Mouse (Mus musculus) liver, adult 10 weeks (tissue): ENCODE measurements around the gene Shank1. TPM values are rescaled to one million over a fixed set of nuclear protein-coding genes. Genes with fewer than 3 reads are reported as not detected.

ENCODE experiments used
- polyA plus RNA-seq: library from polyadenylated mRNA; stranded (reverse); fragments of 350-450 nt; fragmentation: Illumina TruSeq; extraction: RNeasy Lipid Tissue Mini Kit (QIAGEN cat#74804); gene quantifications from one replicate; pipeline ENCODE4 v1.2.3, GENCODE M21; 2014; ENCODE audit warnings: low read depth, low replicate concordance

Gene Shank1
- not detected for polyA plus RNA-seq

DNA sequence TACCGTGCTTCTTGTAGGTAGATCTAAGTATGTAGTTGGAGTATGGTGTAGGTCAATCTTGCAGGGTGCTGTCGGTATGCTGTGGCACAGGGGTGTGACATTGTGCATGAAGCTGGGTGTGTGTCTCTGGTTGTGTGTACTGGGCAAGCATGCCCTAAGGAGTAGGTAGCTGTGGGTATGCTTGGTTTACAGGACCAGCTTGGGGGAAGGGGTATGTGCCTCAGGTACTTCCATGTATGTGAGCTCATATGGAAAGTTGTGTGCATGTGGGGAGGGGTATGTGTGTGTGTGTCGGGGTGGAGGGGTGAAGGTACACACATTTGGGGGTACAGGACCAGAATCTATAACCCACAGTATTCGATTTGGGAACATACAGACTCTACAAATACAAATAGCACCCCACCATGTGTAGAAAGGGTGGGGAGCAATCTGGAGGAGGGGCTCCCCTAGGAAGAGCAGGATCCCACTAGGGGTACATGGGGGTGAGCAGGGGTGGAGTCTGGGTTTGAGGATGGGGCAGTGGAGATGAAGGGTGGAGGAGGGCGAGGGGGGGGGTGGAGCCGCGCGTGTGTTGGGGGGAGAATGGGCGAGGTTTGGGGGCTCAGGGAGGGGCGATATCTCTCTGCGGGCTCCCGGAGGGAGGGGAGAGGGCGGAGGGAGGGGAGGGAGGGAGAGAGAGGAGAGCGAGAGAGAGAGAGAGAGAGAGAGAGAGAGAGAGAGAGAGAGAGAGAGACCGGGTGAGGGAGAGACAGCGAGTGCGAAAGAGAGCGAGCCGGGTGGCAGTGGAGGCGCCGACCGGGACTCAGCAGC is at the start of gene Shank1:
Gene Shank1, plus strand, starts transcription at position 779 of the 810 bp plus-strand sequence.

DNA sequence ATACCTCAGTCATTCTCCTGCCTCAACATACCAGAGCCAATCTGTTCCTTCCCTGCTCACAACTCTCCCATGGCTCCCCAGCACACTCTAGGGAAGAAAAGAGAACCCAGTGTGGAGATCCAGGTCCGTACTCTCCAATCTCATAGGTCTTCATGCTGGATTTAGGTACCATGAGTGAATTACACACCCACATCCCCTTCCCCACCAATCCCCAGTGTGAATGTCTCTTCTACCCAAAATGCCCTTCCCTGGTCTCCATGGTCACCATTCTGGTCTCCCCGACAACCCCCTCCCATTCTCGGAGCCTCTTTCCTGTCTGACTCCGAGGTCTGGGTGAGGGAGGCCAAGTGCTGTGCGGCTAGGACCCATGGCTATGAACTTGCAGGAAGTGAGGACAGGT is 48.9 kb upstream of the Shank1 start, which contains the start of gene Gm15517:
Gene Gm15517, plus strand, starts transcription at position 301 of the 400 bp plus-strand sequence.

DNA sequence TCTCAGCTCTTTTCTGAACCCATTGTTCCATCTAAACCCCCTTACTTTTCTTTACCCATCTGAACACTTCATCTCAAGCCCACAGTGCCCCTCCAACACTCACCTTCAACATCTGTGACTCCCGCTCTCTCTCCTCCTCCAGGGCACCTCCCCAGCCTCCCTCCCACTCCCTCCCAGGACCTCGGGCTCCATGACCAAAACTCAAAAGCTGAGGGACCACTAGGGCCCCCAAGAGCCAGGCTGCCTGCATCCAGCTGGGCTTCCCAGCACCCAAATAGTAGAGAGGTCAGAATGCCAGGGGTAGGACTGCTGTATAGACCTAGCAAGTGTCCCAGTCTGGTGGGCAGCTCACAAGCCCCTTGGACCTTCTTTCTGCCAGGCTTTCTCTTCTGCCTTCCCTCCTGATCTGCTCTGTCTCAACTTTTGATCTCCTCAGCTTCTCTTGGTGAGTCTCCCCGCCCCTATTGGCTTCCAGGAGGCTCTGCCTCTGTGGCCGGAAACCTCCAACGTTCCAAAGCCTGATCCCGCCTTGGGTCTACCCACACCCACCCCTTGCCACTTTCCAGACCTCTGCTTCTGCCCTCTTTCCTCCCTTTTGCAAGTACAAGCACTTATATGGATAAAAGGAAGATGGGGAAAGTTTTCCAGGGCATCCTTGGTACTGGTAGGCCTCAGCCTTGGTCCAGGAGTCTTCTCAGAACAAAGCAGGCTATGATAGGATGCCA is 3.4 kb upstream of the Shank1 start, which contains the start of gene Clec11a:
Gene Clec11a, minus strand, starts transcription at position 387 of the 725 bp plus-strand sequence.

GRCm38 (mm10) chr7:44383980-44384715 is 74.1 kb downstream of the Shank1 start, which contains the start of gene Syt3:
Gene Syt3, plus strand, starts transcription at chr7:44384102.

GRCm38 (mm10) chr7:44385720-44386119 is 75.7 kb downstream of the Shank1 start, which contains the start of gene 1700008O03Rik:
Gene 1700008O03Rik, minus strand, starts transcription at chr7:44385820.

Other genes with a start within 250 kb of the Shank1 start
- gene Klk1b21, start 207.9 kb upstream of the Shank1 start, polyA plus RNA-seq, result not detected
- not detected for gene Klk1b22, start 197.6 kb upstream of the Shank1 start, polyA plus RNA-seq
- not detected for gene Klk1b16, start 173.5 kb upstream of the Shank1 start, polyA plus RNA-seq
- gene Klk1b24, start 122.0 kb upstream of the Shank1 start, polyA plus RNA-seq, result not detected
- gene Klk1b3, start 112.1 kb upstream of the Shank1 start, polyA plus RNA-seq, result not detected
- gene Klk1b4, start 102.8 kb upstream of the Shank1 start, polyA plus RNA-seq, result 0.69 TPM
- not detected for gene Klk1b5, start 94.3 kb upstream of the Shank1 start, polyA plus RNA-seq
- gene Klk1, start 84.9 kb upstream of the Shank1 start, polyA plus RNA-seq, result not detected
- not detected for gene Gm36864, start 74.1 kb upstream of the Shank1 start, polyA plus RNA-seq
- not detected for gene 1700028J19Rik, start 63.6 kb upstream of the Shank1 start, polyA plus RNA-seq
- gene 2410002F23Rik, start 63.5 kb upstream of the Shank1 start, polyA plus RNA-seq, result 6.4 TPM
- gene Acp4, start 52.9 kb upstream of the Shank1 start, polyA plus RNA-seq, result not detected
- gene Gm15517, start 48.8 kb upstream of the Shank1 start, polyA plus RNA-seq, result not detected
- 0.40 TPM for gene Clec11a, start 3.4 kb upstream of the Shank1 start, polyA plus RNA-seq
- gene Syt3, start 73.8 kb downstream of the Shank1 start, polyA plus RNA-seq, result not detected
- not detected for gene 1700008O03Rik, start 75.6 kb downstream of the Shank1 start, polyA plus RNA-seq
- gene Lrrc4b, start 118.8 kb downstream of the Shank1 start, polyA plus RNA-seq, result not detected
- 22.2 TPM for gene Aspdh, start 155.1 kb downstream of the Shank1 start, polyA plus RNA-seq
- 7.7 TPM for gene Josd2, start 157.7 kb downstream of the Shank1 start, polyA plus RNA-seq
- 4.1 TPM for gene Emc10, start 186.3 kb downstream of the Shank1 start, polyA plus RNA-seq
- gene Fam71e1, start 186.3 kb downstream of the Shank1 start, polyA plus RNA-seq, result not detected
- gene Mybpc2, start 214.4 kb downstream of the Shank1 start, polyA plus RNA-seq, result not detected
- gene Spib, start 221.8 kb downstream of the Shank1 start, polyA plus RNA-seq, result not detected
- gene Pold1, start 238.6 kb downstream of the Shank1 start, polyA plus RNA-seq, result not detected
- gene Nr1h2, start 243.7 kb downstream of the Shank1 start, polyA plus RNA-seq, result 2.0 TPM